Mouse (Mus musculus) layer of hippocampus, postnatal 25 days (tissue): ENCODE measurements around the gene Plxnc1. TPM values are rescaled to one million over a fixed set of nuclear protein-coding genes. Genes with fewer than 3 reads are reported as not detected.

ENCODE experiments used
- DNase-seq, 2 experiments: peaks; one replicate each; pipeline ENCODE4 v3.0.0; 2022; ENCODE audit warnings: mixed read lengths in 2 of 2, low spot score in 1 of 2; ENCODE audit errors: extremely low spot score in 1 of 2
- total RNA-seq, 2 experiments: library from RNA; stranded (reverse); gene quantifications; 2 replicates each; pipeline ENCODE4 v1.2.3; 2021

Gene Plxnc1
- total RNA-seq = 10 to 100 TPM; 29.3 to 32.1 TPM

DNA sequence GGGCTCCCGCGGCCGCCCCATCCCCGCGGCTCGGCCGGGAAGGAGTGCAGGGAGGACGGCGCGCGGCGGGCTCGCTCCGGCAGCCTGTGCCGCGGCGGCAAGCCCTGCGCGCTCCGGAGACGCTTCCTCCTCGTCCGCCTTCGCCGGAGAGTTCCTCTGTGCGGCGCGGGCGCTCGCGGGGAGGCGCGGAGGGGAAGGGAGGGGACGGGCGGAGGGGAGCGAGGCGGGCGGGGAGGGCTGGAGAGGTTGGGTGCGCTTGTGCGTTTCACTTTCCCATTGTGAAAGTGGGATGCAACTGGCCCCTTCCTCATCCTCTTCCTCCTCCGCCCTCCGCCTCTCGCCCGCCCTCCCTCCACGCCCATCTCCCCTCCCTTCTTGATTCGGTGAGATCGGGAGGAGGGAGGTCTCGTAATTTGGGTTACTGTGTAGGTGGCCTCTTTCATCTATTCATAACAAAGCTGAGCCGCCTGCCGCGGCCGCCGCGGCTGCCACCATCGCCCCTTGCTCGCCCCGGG lies at the start of gene Plxnc1:
Gene Plxnc1 (minus strand): TSS at position 145 of the 515 bp plus-strand sequence.
- peak; percentile 59 to 63 for DNase-seq

DNA sequence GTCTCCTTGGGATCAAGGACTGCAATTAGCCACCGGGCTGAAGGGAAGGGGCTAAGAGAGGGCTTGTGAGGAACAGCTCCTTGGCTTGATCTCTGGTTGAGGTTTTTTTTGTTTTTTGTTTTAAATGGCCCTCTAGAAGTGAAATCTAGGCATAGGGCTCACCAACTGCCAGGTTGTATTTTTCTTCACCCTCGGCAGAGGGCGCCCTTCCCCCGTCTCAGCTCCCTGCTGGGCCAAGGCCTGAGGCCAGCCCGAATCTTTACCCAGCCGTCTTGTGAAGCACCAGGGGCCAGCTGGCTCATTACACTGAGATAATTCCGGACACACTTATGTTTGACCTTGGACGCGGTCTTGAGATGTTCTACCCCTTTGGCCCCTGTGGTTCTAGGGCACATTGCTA lies 47.5 kb upstream of the Plxnc1 start:
- peak; percentile 64 to 80 for DNase-seq

DNA sequence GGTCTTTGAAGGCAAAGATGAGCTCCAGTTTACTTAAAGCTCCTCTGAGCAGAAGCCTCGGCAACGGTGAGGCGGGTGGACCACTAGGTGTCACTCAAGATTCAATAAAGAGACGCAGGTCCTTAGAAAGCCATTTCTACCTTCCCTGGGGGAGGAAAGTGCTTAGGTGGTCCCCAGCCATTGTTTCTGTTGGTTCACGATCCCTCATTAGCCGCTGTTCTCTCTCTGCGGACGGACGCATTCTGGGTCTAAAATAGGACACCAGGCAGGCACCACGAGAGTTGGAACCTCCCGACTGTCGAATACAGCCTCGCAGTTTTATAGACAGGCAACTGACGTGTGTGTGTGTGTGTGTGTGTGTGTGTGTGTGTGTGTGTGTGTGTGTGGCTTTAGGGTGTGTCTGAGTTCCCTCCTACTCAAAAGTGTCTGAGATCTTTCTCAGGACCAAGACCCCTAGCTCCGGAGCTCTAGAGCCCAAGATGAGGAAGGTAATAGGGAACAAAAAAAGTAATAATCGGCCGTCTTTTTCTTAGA lies 47.0 kb upstream of the Plxnc1 start:
- peak; percentile 57 to 61 for DNase-seq

DNA sequence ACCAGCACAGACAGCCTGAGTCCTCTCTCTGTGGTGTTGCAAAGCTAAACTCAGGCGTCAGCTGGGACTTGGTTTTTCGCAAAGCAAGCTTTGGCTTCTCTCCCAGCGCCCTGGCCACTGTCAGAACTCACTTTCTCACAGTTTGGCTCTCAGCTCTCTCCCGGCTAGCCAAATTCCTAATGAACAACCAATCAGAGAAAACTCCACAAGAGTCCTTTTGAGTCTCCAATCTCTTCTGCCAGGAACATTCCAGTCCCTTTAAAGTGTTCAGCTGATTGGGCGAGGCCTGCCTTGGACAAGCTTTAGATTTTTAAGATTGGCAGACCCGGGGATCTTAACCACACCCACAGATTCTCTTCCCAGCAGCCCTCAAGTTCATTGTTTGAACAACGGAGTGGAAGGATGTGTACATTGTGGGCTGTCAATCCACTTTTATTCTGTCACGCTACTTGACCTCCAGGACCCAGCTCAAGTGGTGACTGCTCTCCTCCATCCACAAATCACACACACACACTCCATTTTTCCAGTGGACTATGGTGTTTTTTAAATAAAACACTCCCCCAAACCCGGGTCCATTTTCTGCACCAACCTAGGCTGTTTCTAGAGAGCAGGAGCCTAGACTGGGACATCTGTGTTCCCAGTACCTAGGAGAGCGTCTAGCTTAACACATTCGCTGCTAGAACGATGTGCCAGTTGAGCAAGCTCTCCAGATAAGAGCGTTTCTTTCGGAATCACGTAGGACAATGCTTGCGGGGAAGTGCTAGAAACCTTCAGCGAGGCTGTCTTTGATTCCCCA lies 46.3 kb upstream of the Plxnc1 start:
- DNase-seq = peak in 1 of 2 experiments; percentile 55

DNA sequence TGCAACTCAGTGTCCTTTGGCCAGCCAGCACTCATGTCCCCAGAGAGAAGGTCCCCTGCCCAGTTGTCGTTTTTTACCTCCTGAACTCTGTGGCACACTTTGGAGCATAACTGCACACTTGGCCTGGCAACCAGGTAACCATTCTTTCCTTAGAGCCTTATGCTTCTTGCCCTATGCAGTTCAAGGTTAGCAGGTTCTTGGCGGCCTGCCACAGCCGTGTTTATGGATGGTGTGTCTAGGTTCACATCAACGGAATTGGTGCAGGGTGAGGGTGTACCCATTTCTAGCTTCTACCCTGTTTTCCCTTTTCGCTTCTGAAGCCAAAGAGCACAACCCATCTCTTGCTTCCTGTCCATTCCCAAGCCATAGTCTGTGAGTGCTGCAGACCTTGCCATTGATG lies 44.7 kb upstream of the Plxnc1 start:
- DNase-seq = no peak

DNA sequence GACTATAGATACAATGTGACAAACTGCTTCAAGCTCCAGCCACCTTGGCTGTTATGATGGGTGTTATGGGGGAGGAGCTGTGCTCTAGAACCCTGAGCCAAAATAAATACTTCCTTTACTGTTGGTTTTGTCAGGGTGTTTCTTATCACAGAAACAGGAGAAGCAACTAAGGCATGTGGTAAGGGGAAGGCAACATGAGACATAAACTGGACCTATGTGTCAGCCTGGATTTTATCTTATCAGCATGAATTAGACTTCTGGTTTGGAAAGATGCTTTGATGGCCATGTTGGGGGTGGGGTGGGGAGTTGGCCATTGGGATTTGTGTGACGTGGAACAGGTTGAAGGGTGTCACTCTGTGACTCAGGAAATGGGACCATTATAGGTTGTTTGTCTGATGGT lies 40.5 kb upstream of the Plxnc1 start:
- DNase-seq = no peak

DNA sequence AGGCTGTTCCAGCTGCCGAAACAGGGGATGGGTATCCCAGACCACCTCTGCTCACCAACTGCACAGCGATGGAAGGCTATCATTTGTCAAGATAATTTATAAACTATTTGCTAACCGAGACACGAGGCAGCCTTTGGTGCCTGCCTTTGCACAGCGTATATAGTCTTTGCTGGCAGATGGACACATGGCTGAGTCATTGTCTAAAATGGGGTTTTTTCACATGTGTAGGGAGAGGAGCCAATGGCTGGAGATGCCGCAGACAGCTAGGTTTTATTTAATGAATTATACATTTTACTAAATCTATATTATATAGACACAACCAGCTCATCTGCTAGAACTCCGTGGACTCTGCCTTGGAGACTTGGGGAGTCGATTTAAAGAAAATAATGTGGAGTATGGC lies 37.9 kb upstream of the Plxnc1 start:
- no peak for DNase-seq

DNA sequence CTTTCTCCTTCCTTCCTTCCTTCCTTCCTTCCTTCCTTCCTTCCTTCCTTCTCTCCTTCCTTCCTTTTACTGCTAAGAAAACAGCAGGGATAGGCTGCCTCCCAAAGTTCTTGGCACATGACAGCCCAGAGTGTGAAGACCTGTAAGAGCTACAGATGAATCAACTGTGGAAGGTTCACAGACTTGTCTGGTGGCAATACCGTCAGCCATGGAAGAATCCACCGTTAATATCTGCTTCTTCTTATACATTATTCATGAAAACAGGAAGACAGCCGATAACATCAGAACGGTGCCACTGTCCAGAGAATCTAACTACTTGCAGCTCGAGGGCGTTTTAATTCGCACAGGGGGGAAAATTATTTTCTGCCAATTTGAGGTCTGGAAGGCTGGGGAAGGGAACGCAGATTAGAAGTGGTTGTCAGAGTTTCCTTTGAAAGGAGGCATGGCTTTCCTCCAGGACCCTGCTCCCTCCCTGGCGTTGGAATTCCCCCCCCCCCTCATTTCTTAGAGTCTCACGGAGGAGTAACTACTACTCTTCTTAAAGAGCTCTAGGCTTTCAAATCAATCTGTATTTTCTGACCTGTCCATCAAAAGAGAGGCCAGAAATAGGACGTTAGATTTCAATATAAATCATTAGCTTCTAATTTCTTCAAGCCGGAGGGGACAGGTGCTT lies 37.0 kb upstream of the Plxnc1 start:
- no peak for DNase-seq

DNA sequence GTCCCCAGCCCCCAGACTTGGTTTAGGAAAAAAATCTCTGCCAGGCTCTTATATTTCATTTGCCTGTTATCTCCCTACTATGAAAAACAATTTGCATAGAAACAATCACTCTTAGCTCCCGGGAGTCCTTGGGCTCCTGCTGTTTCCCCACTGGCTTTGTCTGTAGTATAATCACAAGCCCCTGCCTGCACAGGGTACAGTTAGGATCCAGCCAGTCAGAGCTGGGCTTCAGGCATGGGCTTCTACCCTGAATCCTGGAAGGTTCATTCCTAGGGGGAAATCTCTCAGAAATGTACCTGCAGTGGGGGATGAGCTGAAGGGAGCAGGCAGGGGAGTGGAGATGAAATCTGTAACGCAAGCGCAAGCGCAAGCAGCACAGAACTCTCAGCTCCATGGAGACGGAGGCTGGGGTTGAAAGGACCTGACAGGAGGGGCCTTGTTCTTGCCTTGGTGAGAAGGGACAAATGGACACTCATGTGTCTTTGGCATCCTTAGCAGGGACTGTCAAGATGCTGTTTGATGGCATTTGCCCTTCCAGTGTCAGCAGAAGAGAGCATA lies 33.7 kb upstream of the Plxnc1 start:
- no peak for DNase-seq

DNA sequence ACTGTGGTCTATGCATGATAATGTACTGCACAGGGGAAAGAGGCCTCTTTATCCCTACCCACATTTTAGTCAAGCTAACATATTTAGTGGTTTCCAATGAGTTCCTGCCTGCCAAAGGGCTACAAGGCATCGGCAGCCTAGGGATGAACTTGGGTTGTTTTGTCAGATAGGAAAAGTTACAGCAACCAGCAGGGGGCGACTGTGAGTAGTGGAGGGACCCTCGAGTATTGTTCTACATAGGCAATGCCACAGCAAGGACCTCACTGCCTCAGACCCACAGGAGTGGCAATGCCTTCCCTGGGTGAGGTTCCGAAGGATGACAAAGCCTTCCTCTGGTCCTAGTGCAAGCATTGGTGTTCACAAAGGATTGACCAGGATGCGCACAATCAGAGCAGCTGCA lies 31.7 kb upstream of the Plxnc1 start:
- peak in 1 of 2 experiments; percentile 46 for DNase-seq

DNA sequence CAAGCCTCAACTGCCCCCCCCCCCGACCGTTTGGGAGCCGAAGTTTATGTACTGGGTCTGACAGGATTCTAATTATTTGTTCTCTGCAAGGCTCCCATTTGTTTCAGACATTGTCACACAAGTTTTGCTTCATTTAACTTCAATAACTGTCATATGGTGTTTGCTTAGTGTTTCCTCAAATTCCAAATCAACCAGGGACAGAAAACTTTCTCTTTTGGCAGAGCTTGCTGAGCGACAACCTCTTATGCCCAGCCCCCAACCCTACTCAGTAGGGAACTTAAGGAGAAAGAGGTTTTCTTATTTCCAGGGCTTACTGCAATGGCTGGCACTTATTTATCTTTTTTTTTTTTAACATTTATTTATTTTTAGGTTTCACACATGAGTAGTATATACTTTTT lies 30.5 kb upstream of the Plxnc1 start:
- DNase-seq = no peak

DNA sequence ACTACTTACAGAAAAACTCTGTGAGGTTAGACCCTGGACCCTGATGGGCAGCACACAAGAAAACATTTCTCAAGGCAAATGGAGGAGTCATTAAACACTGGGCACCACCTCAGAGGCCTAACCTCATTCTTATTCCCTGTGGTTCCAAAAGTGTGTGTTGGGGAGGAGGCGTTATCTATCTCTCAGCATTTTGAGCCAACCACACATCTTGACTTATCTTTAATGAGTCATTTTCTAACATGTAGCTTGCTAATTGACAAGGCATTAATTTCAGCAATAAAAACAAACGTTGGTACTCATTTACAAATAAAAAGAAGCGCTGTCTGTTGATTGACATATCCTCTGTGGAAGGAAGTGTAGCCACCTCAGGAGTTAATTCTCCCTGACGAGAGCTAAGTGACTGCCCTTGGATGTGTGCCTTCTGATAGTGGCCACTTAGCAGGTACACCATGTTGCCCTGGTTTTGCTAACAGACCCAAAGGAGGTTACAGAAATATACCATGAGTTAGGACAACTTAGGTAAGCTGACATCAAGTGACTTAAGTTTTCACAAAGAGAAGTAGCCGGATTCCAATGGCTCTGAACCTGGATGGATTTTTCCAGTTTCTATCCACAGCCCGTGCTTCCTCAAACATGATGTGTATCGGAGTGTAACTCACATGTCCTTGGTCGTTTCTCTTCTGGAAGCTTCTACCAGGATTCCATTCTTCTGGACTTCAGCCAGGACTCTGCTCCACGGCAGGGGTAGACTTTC lies 29.9 kb upstream of the Plxnc1 start:
- no peak for DNase-seq

DNA sequence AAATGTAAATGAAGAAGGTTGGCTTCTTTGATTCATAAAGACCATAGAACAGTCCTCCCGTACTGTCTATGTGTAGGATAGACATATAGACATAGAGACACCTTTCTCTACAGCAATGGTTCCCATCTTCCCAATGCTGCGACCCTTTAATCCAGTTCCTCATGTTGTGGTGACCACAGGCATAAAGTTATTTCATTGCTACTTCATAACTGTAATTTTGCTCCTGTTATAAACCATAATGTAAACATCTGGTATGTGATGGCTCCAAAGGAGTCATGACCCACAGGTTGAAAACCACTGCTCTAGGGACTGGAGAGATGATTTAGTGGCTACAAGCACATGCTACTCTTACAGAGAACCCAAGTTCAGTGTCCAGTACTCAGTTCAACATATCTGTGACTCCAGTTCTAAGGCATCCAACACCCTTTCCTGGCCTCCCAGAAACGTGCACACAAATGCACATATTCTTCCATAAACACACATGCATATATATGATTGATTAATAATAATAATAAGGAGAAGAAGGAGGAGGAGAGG lies 27.1 kb upstream of the Plxnc1 start:
- DNase-seq = no peak

DNA sequence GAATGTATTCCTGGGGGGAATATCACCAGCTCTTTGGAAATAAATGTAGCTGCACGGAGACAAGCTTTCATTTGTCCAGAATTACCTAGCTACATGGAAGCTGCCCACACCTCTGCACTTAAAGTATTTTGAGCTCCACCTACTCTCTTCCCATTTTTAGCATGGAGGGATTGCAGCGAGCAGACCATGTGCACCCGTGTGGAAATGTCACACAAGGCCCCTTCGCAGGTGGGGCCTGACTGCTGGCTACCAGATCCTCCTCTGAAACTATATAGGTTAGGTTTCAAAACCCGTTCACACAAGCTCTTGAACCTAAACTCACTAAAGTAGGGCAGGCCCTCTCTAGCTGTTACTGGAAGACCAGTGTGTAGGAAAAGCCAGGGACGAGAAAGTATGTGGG lies 25.6 kb upstream of the Plxnc1 start:
- no peak for DNase-seq

DNA sequence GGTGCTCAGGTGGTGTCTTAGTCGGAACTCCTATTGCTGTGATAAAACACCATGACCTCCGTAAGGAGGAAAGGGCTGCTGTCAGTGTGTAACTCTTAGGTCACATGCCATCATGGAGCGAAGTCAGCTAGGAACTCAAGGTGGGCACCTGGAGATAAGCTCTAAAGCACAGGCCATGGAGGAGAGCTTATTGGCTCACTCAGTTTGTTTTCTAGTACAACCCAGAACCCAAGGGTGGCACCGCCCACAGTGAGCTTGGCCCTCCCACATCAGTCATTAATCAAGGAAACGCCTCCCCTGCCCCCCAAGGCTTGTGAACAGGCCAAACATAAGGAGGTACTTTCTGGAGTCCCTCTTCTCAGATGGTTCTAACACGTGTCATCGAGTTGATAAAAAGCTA lies 22.8 kb upstream of the Plxnc1 start:
- DNase-seq = no peak

DNA sequence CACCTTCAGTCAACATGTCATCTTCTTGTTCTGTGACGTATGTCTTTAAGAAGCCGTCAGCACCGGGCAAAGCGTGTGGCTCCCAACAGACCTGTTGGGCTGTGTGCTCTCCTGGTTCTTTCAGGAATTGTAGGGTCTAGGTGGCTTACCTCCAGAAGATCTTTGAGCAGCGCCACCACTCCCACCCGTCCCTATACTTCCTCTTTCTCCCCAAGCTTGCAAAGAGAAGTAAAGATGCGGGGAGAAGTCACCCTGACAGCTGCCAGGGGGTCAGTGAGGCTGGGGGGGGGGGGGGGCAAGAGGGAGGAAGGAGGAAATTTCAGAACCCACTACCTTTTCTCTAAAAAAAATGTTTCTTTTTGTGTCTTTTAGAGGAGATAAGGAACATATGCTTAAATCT lies 22.2 kb upstream of the Plxnc1 start:
- no peak for DNase-seq

DNA sequence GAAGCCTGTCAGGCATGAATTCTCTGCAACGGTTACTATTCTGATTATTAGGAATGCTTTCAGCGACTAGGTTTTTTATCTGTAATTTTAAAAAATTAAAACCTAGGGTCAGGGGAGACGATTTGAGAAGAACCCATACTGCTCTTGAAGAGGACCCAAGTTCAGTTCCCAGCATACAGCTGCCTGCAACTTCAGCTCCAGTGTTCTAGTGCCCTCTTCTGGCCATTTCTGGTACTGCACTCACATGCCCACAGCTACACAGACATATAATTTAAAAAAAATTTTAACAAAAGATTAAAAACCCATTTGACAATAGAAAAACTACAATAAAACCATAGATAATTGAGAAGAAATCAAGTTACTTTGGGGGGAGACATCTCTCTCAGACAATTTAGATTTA lies 20.5 kb upstream of the Plxnc1 start:
- DNase-seq = no peak

DNA sequence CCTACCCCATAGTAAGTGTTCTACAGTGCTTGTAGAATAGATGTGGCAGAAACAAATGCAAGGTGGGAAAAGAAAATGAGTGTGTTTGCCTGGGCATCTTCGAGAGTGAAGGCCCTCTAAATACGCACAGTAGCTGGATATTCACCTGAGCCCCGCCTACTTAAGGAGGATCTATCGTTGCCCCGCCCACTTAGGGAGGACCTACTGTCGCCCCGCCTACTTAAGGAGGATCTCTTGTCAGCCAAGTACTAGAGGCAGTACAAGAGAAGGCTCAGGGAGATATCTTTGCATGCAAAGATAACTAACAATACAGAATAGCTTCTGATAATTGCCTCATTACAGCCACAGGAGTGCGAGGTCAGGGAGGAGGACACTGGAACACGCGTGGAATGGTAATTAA lies 17.4 kb upstream of the Plxnc1 start:
- DNase-seq = no peak

DNA sequence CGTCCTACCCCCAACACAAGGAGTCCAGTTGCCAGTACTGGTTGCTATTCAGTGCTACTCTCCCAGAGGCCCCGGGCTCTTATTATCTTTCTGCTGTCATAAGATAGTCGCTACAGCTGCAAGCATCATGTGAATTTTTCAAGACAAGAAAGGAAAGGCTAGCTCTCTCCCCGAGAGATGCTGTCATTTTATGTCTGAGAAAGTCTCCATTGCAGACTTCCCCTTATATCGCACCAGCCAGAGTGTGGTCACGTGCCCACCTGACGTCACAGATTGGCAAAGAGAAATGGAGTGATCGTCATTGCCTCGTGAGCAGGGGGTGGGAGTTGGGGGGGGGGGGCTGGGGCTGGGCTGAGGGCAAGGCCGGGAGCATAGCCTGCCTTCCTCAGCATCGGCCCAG lies 16.6 kb upstream of the Plxnc1 start:
- no peak for DNase-seq

DNA sequence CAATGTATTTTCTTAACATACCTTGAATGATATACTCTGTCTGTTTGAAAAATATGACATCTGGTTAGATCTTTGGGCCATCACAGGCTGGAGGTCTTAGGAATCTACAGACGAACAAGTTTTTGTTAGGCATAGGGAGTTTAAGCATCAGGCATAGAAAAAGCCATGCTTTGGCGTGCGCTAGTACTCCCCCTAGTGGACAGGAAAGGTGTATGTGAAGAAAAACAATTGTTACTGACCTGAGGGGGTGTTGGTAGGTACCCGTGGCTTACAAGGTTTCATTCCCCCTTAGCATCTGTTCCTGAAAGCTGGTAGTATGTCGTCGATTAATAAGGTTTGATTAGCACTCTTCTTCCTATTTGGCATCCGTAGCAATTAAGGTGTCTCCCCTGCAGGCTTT lies 13.7 kb upstream of the Plxnc1 start:
- DNase-seq = peak in 1 of 2 experiments; percentile 44
